Mouse (Mus musculus): ENCODE data around the gene Dnali1. TPM values are rescaled to one million over a fixed set of nuclear protein-coding genes. Genes with fewer than 3 reads are reported as not detected.

Gene Dnali1
- total and polyA plus RNA-seq, 2 experiments from 2014 or later: 0.73 to 1.4 TPM

DNA sequence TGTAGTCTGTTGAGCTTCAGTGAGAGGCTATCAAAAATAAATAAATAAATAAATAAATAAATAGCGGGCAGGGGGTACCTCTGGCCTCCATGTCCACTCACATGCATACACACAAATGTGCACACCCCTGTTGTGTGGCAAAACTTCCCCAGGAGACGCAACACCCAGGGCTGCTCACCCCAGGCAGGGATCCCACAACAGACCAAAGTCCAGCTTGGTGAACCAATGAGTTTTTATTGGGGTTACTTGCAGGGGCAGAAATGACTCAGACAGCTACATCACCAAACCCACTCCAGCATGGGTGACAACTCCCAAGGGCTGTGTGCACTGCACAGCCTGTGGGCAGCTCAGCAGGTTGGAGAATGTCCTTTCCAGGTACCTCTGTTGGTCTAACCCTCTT lies 12.2 kb upstream of the Dnali1 start:
- H3K9me3 ChIP-seq (ENCODE audit: low read length): no peaks in the 10 kb centered on the region
- H3K27me3 ChIP-seq (ENCODE audit: insufficient read depth, low read length): no peaks in the 10 kb centered on the region
- no peak for TF ChIP-seq CTCF (IDR thresholded peaks at IDR 0.05; ENCODE audit: low read depth)
- H3K27ac ChIP-seq: no peak overlapping the region
- no peaks in the 10 kb centered on the region for H3K4me1 ChIP-seq (ENCODE audit: insufficient read depth, low read length)
- H3K9ac ChIP-seq (replicated peaks; ENCODE audit: low read length): no peak overlapping the region
- DNase-seq (ENCODE audit: low spot score) (no peak), ATAC-seq (no peak)
- peaks cover 26% of the 10 kb centered on the region for H3K36me3 ChIP-seq (ENCODE audit: insufficient read depth, low read length)
- no peak overlapping the region for H3K4me3 ChIP-seq (ENCODE audit: low read length)
- H3K4me2 ChIP-seq (ENCODE audit: low read depth, low read length): no peak overlapping the region
- 87% methylated on average over 2 of the region's 2 CpGs for WGBS

DNA sequence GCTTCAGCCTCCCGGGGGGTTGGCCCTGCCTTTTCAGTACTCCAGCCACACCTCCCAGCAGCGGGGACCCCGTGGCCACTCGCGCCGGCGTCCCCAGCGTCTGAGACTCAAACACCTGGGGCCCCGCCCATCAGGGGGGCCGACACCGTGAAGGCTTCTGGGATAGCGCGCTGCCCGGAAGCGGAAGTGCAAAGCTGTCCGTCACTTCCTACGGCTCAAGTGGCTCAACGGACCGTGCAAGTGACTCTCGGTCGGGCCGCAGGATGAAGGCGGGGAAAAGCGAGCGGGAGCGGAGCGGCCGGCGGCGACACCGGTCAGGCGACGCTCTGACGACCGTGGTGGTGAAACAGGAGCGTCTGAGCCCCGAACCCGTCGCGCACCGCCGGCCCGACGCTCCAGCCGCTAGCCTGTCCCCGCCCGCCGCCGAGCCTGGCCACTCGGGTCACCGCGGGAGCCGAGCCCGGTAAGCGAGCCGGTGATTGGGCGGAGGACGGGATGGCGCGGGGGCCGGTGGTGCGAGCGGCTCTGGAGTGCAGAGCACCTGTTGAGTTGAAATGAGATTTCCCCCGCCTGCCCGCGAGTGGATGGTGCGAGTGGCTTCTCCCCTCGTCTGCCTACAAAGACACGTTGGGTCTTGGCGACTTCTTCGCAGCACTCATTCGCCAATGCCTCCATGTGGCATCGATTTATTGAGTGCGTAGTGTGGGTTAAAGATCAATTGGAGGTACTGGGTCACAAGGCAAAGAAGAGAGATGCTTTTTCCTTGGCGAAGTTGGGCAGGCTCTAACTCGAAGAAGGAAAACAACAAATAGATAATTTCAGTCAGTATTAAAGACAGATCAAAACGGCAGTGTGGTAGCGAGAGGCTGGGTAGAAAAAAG lies 1.2 kb upstream of the Dnali1 start, which contains the start of gene Snip1:
TSS of gene Snip1 (plus strand) at position 183 of the 881 bp plus-strand sequence.
- ATAC-seq: peak; percentile 94
- Histone ChIP-seq H3K27me3 (ENCODE audit: insufficient read depth, low read length) (no peaks in the 10 kb centered on the region), H3K27ac (peak within 1 kb of the TSS; percentile 66; the same call in 1 of the 2 replicates), H3K36me3 (ENCODE audit: insufficient read depth, low read length) (peaks cover 17% of the 10 kb centered on the region; the same call in 1 of the 2 replicates), H3K9ac (replicated peaks; ENCODE audit: low read length) (peak within 1 kb of the TSS; percentile 83), H3K4me1 (ENCODE audit: insufficient read depth, low read length) (peaks cover 6% of the 10 kb centered on the region; the same call in 1 of the 2 replicates), H3K4me2 (ENCODE audit: low read depth, low read length) (peak within 1 kb of the TSS; percentile 82), H3K4me3 (ENCODE audit: low read length) (peak within 1 kb of the TSS; percentile 90), H3K9me3 (ENCODE audit: low read length) (no peaks in the 10 kb centered on the region)
- DNase-seq (ENCODE audit: low spot score): peak; percentile 97
- no peak for TF ChIP-seq CTCF (IDR thresholded peaks at IDR 0.05; ENCODE audit: low read depth)
- 2% methylated on average over 71 of the region's 78 CpGs for WGBS

DNA sequence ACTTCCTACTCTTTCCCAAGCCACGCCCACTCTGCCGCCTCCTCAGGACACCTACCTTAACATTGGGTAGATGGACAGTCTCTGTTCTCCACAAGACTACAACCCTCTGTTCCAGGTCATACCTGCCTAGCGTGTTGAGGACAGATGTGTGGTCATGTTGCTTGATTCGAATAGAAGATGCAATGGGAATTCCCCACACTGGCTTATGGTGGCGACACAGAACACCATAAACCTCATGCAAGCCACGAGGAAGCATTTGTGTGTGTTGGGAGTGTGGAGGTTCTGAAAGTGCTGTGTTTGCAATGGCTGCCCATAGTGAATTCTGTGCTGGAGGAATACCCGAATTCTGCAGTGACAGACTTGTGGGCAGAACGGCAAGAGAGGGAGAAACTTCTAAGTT lies 1.7 kb downstream of the Dnali1 start:
- Histone ChIP-seq H3K9me3 (ENCODE audit: low read length) (no peaks in the 10 kb centered on the region), H3K36me3 (ENCODE audit: insufficient read depth, low read length) (peaks cover 5% of the 10 kb centered on the region; the same call in 1 of the 2 replicates), H3K27ac (no peak overlapping the region), H3K4me1 (ENCODE audit: insufficient read depth, low read length) (peaks cover 8% of the 10 kb centered on the region; the same call in 1 of the 2 replicates), H3K4me2 (ENCODE audit: low read depth, low read length) (no peak overlapping the region), H3K9ac (replicated peaks; ENCODE audit: low read length) (no peak overlapping the region), H3K4me3 (ENCODE audit: low read length) (no peak overlapping the region), H3K27me3 (ENCODE audit: insufficient read depth, low read length) (no peaks in the 10 kb centered on the region)
- TF ChIP-seq CTCF (IDR thresholded peaks at IDR 0.05; ENCODE audit: low read depth): no peak
- 69% methylated on average over 8 of the region's 8 CpGs for WGBS
- ATAC-seq (no peak), DNase-seq (ENCODE audit: low spot score) (no peak)

DNA sequence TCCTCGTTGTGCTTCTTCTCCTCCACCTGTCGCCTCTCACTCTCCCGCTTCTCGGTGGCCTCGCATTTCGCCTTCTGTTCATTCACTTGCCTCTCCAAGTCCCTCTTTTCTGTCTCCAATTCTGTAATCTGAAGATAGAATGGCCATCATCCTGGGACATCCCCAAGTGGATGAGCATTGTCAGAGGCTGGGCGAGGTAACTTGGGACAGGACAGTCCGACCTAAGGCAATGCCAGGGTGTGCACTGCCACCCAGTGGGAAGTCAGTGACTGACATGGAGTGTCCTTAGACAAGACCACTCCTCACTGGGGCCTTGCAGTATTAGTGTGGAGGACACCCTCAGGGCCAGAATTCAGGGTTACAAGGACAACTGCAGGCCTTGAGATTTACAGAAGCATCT lies 6.5 kb downstream of the Dnali1 start:
- Histone ChIP-seq H3K27me3 (ENCODE audit: insufficient read depth, low read length) (no peaks in the 10 kb centered on the region), H3K4me1 (ENCODE audit: insufficient read depth, low read length) (peaks cover 4% of the 10 kb centered on the region; the same call in 1 of the 2 replicates), H3K9ac (replicated peaks; ENCODE audit: low read length) (no peak overlapping the region), H3K9me3 (ENCODE audit: low read length) (no peaks in the 10 kb centered on the region), H3K36me3 (ENCODE audit: insufficient read depth, low read length) (peaks cover 18% of the 10 kb centered on the region), H3K4me3 (ENCODE audit: low read length) (no peak overlapping the region), H3K27ac (no peak overlapping the region), H3K4me2 (ENCODE audit: low read depth, low read length) (peak overlapping the region; percentile 48)
- DNase-seq (ENCODE audit: low spot score) (peak; percentile 87), ATAC-seq (peak; percentile 88; the same call in 1 of the 2 replicates)
- WGBS: 2% methylated on average over 8 of the region's 8 CpGs
- peak; percentile 95 for TF ChIP-seq CTCF (IDR thresholded peaks at IDR 0.05; ENCODE audit: low read depth)

DNA sequence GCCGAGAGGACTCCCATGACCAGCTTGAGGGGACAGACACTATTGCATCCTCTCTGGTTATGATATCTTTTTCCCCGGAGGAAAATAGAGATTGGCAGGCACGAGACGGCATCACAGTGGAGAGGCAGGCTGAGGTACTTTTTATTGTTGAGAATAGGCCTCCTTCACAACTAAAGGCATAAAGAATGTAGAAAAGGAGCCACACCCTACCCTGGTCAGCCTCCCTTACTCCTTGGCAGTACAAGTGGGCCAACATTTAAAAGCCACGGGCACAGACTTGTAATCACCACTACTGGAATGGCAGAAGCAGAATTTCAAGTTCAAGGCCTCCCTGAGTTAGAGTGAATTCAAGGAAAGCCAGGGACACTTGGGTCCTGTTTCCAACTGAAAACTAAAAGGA lies 7.5 kb downstream of the Dnali1 start:
- DNase-seq (ENCODE audit: low spot score) (no peak), ATAC-seq (no peak)
- no peak overlapping the region for H3K9ac ChIP-seq (replicated peaks; ENCODE audit: low read length)
- H3K4me2 ChIP-seq (ENCODE audit: low read depth, low read length): no peak overlapping the region
- H3K36me3 ChIP-seq (ENCODE audit: insufficient read depth, low read length): peaks cover 28% of the 10 kb centered on the region
- H3K27ac ChIP-seq: no peak overlapping the region
- no peak overlapping the region for H3K4me3 ChIP-seq (ENCODE audit: low read length)
- H3K9me3 ChIP-seq (ENCODE audit: low read length): no peaks in the 10 kb centered on the region
- H3K27me3 ChIP-seq (ENCODE audit: insufficient read depth, low read length): no peaks in the 10 kb centered on the region
- WGBS: 45% methylated on average over 5 of the region's 5 CpGs
- H3K4me1 ChIP-seq (ENCODE audit: insufficient read depth, low read length): peaks cover 4% of the 10 kb centered on the region; the same call in 1 of the 2 replicates
- no peak for TF ChIP-seq CTCF (IDR thresholded peaks at IDR 0.05; ENCODE audit: low read depth)

DNA sequence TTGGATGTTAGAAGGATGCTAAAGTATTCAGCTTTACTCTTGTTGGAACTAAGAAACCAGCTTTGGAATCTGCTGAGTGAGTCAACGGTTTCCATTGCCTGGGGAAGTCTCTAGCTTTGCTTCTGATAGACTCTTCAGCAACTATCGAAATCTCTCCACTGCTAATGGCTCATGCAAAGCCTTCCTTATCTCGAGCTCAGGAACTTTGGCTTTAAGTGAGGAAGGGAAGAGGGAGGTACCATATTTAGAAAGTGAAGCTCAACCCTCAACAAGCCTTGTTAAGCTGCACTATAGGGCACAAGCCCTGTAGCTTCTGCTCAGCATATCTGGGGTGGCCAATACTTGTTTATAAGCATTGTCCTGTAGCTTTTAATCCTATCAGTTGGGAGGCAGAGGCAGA lies 8.2 kb downstream of the Dnali1 start:
- H3K4me2 ChIP-seq (ENCODE audit: low read depth, low read length): no peak overlapping the region
- H3K36me3 ChIP-seq (ENCODE audit: insufficient read depth, low read length): peaks cover 33% of the 10 kb centered on the region
- no peak for DNase-seq (ENCODE audit: low spot score)
- no peaks in the 10 kb centered on the region for H3K27me3 ChIP-seq (ENCODE audit: insufficient read depth, low read length)
- H3K4me1 ChIP-seq (ENCODE audit: insufficient read depth, low read length): peaks cover 4% of the 10 kb centered on the region; the same call in 1 of the 2 replicates
- no peak for TF ChIP-seq CTCF (IDR thresholded peaks at IDR 0.05; ENCODE audit: low read depth)
- no peaks in the 10 kb centered on the region for H3K9me3 ChIP-seq (ENCODE audit: low read length)
- H3K4me3 ChIP-seq (ENCODE audit: low read length): no peak overlapping the region
- WGBS: 61% methylated on average over 3 of the region's 3 CpGs
- no peak for ATAC-seq
- H3K9ac ChIP-seq (replicated peaks; ENCODE audit: low read length): no peak overlapping the region
- H3K27ac ChIP-seq: no peak overlapping the region

DNA sequence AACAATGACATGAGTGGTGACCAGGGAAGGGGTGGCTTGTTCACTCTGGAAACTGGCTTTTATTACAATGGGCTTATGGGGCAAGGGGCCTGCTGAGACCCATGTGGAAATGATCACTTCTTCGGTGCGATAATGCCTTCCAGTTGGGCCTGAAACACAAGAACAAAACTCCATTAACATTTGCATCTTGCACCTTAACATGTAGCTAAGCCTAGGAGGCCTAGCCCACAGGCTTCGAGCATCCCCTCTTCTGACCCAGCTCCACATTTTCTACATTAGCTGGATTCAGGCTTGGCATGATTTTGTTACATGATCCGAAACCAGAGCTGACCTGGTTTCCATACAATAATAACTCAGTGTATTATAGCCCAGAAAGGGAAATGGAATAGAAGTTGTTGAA lies 9.0 kb downstream of the Dnali1 start:
- H3K4me1 ChIP-seq (ENCODE audit: insufficient read depth, low read length): peaks cover 4% of the 10 kb centered on the region; the same call in 1 of the 2 replicates
- no peaks in the 10 kb centered on the region for H3K9me3 ChIP-seq (ENCODE audit: low read length)
- ATAC-seq (no peak), DNase-seq (ENCODE audit: low spot score) (no peak)
- no peak overlapping the region for H3K4me3 ChIP-seq (ENCODE audit: low read length)
- no peaks in the 10 kb centered on the region for H3K27me3 ChIP-seq (ENCODE audit: insufficient read depth, low read length)
- no peak overlapping the region for H3K4me2 ChIP-seq (ENCODE audit: low read depth, low read length)
- no peak overlapping the region for H3K27ac ChIP-seq
- no peak for TF ChIP-seq CTCF (IDR thresholded peaks at IDR 0.05; ENCODE audit: low read depth)
- H3K36me3 ChIP-seq (ENCODE audit: insufficient read depth, low read length): peaks cover 40% of the 10 kb centered on the region
- 92% methylated on average over 4 of the region's 4 CpGs for WGBS
- H3K9ac ChIP-seq (replicated peaks; ENCODE audit: low read length): no peak overlapping the region

All from hindbrain, postnatal 0 days (tissue).